Mouse (Mus musculus) intestine, postnatal 0 days (tissue): ENCODE measurements around the gene Pdzd2. TPM values are rescaled to one million over a fixed set of nuclear protein-coding genes. Genes with fewer than 3 reads are reported as not detected.

Source experiments
- ATAC-seq: fragments of 200-750 bp; cut with Nextera tagmentation; 2 replicates; pipeline ENCODE4 v1.8.0; 2017; ENCODE audit warnings: mild to moderate bottlenecking, moderate TSS enrichment, moderate library complexity
- H3K27ac ChIP-seq: fragments of 300-500 bp; sonication (generic); 2 replicates; pipeline ENCODE4 v1.5.1; 2014; ENCODE audit warnings: mild to moderate bottlenecking, low read depth, low read length, moderate library complexity
- H3K27me3 ChIP-seq: fragments of 300-500 bp; sonication (generic); replicated peaks from 2 replicates; pipeline ENCODE4 v1.6.1; 2014; ENCODE audit warnings: low read length, mixed read lengths; ENCODE audit not compliant: control insufficient read depth, insufficient read depth
- H3K36me3 ChIP-seq: fragments of 300-500 bp; sonication (generic); 2 replicates; pipeline ENCODE4 v1.6.1; 2014; ENCODE audit warnings: mild to moderate bottlenecking, moderate library complexity; ENCODE audit not compliant: control insufficient read depth, insufficient read depth
- H3K4me1 ChIP-seq: fragments of 300-500 bp; sonication (generic); replicated peaks from 2 replicates; pipeline ENCODE4 v1.6.1; 2014; ENCODE audit warnings: antibody characterized with exemption, low read length, mixed read lengths; ENCODE audit not compliant: control insufficient read depth, insufficient read depth
- H3K4me2 ChIP-seq: fragments of 300-500 bp; sonication (generic); replicated peaks from 2 replicates; pipeline ENCODE4 v1.6.1; 2014; ENCODE audit warnings: low read depth, mild to moderate bottlenecking, moderate library complexity
- H3K4me3 ChIP-seq: fragments of 300-500 bp; sonication (generic); 2 replicates; pipeline ENCODE4 v1.5.1; 2014; ENCODE audit warnings: low read depth, low read length
- H3K9ac ChIP-seq: fragments of 300-500 bp; sonication (generic); 2 replicates; pipeline ENCODE4 v1.6.1; 2014; ENCODE audit warnings: mild to moderate bottlenecking, low read depth, low read length
- H3K9me3 ChIP-seq: fragments of 300-500 bp; sonication (generic); 2 replicates; pipeline ENCODE4 v1.6.1; 2016; ENCODE audit warnings: mixed run types; ENCODE audit not compliant: control insufficient read depth
- CTCF ChIP-seq: sonication (generic); IDR thresholded peaks from 2 replicates; pipeline ENCODE4 v1.5.1; 2016; ENCODE audit warnings: low read depth, mild to moderate bottlenecking, control low read depth, antibody characterized with exemption, moderate library complexity
- WGBS: fragments of 180-500 bp; shearing (Covaris S2); extraction: QIAGEN DNeasy Blood & Tissue Kit; methylation state at CpG from one replicate; pipeline ENCODE4 v1.1.7; 2014; 5-methylcytosine and 5-hydroxymethylcytosine counted together
- polyA plus RNA-seq: library from polyadenylated mRNA; unstranded; fragments of >200 nt; fragmentation: Nextera tagmentation; extraction: Ambion mirVana; gene quantifications from 2 replicates; pipeline ENCODE4 v1.2.1, GENCODE M21; 2015

Pdzd2 gene
- polyA plus RNA-seq, 1 experiment from 2014 or later = 10.1 TPM

- no peak for ATAC-seq
- H3K4me1 ChIP-seq = peaks cover 7% of the 10 kb centered on the region; the same call in 1 of the 2 replicates
- no peak for TF ChIP-seq CTCF
- H3K27me3 ChIP-seq = no peaks in the 10 kb centered on the region
- WGBS = 85% methylated on average over 4 of the region's 4 CpGs
- H3K9ac ChIP-seq = no peak overlapping the region
- H3K9me3 ChIP-seq = no peaks in the 10 kb centered on the region
- no peak overlapping the region for H3K4me2 ChIP-seq
- no peaks in the 10 kb centered on the region for H3K36me3 ChIP-seq
- H3K4me3 ChIP-seq = no peak overlapping the region
- H3K27ac ChIP-seq = no peak overlapping the region
Observed at GRCm38 (mm10) chr15:12334381-12334780, 405.3 kb downstream of the Pdzd2 start.

- no peak for ATAC-seq
- H3K27ac ChIP-seq = no peak overlapping the region
- 37% methylated on average over 1 of the region's 1 CpGs for WGBS
Observed at GRCm38 (mm10) chr15:12331300-12331699, 408.4 kb downstream of the Pdzd2 start.

GRCm38 (mm10) chr15:12330892-12331291 is 408.8 kb downstream of the Pdzd2 start:
- H3K9me3 ChIP-seq = no peaks in the 10 kb centered on the region
- H3K4me1 ChIP-seq = peaks cover 7% of the 10 kb centered on the region; the same call in 1 of the 2 replicates
- no peak for TF ChIP-seq CTCF
- H3K27ac ChIP-seq = no peak overlapping the region
- no peak overlapping the region for H3K4me2 ChIP-seq
- H3K9ac ChIP-seq = no peak overlapping the region
- no peak overlapping the region for H3K4me3 ChIP-seq
- H3K36me3 ChIP-seq = peaks cover 4% of the 10 kb centered on the region; the same call in 1 of the 2 replicates
- no peak for ATAC-seq
- H3K27me3 ChIP-seq = no peaks in the 10 kb centered on the region

More at GRCm38 (mm10) chr15:12331300-12331699, 408.4 kb downstream of the Pdzd2 start:
- Histone ChIP-seq H3K9ac (no peak overlapping the region), H3K9me3 (no peaks in the 10 kb centered on the region), H3K4me2 (no peak overlapping the region), H3K27me3 (no peaks in the 10 kb centered on the region), H3K4me1 (peaks cover 7% of the 10 kb centered on the region; the same call in 1 of the 2 replicates), H3K36me3 (no peaks in the 10 kb centered on the region; the same call in 1 of the 2 replicates), H3K4me3 (no peak overlapping the region)
- no peak for TF ChIP-seq CTCF

- Histone ChIP-seq H3K27me3 (no peaks in the 10 kb centered on the region), H3K4me1 (peaks cover 7% of the 10 kb centered on the region; the same call in 1 of the 2 replicates), H3K4me3 (no peak overlapping the region), H3K4me2 (no peak overlapping the region), H3K9me3 (no peaks in the 10 kb centered on the region), H3K9ac (no peak overlapping the region), H3K36me3 (peaks cover 7% of the 10 kb centered on the region; the same call in 1 of the 2 replicates), H3K27ac (no peak overlapping the region)
- WGBS = 68% methylated on average over 3 of the region's 3 CpGs
- no peak for ATAC-seq
- TF ChIP-seq CTCF = no peak
Observed at GRCm38 (mm10) chr15:12330389-12330788, 409.3 kb downstream of the Pdzd2 start.

- Histone ChIP-seq H3K9ac (no peak overlapping the region), H3K4me1 (peaks cover 3% of the 10 kb centered on the region; the same call in 1 of the 2 replicates), H3K4me3 (no peak overlapping the region), H3K9me3 (no peaks in the 10 kb centered on the region), H3K27me3 (no peaks in the 10 kb centered on the region), H3K36me3 (peaks cover 7% of the 10 kb centered on the region; the same call in 1 of the 2 replicates), H3K4me2 (peak overlapping the region; percentile 85), H3K27ac (no peak overlapping the region; the same call in 1 of the 2 replicates)
- 90% methylated on average over 1 of the region's 1 CpGs for WGBS
- ATAC-seq = no peak
- TF ChIP-seq CTCF = no peak
Observed at GRCm38 (mm10) chr15:12324326-12324725, 415.4 kb downstream of the Pdzd2 start.

- Histone ChIP-seq H3K36me3 (peaks cover 7% of the 10 kb centered on the region; the same call in 1 of the 2 replicates), H3K4me1 (peaks cover 3% of the 10 kb centered on the region; the same call in 1 of the 2 replicates), H3K9ac (peak overlapping the region; percentile 99), H3K9me3 (no peaks in the 10 kb centered on the region), H3K4me3 (peak overlapping the region; percentile 100), H3K27me3 (no peaks in the 10 kb centered on the region), H3K27ac (no peak overlapping the region), H3K4me2 (peak overlapping the region; percentile 85)
- WGBS = 5% methylated on average over 9 of the region's 9 CpGs
- TF ChIP-seq CTCF = no peak
- no peak for ATAC-seq
Observed at GRCm38 (mm10) chr15:12322676-12323402, 416.9 kb downstream of the Pdzd2 start.
